Mouse (Mus musculus) spleen, postnatal 0 days (tissue): ENCODE data around the gene Myl6b. TPM values are rescaled to one million over a fixed set of nuclear protein-coding genes. Genes with fewer than 3 reads are reported as not detected.

ENCODE experiments used
- polyA plus RNA-seq: library from polyadenylated mRNA; unstranded; fragments of >200 nt; fragmentation: Nextera tagmentation; extraction: Ambion mirVana; gene quantifications from 2 replicates; pipeline ENCODE4 v1.2.1, GENCODE M21; 2015

Myl6b gene
- 3.4 and 3.7 TPM in 2 replicates for polyA plus RNA-seq

DNA sequence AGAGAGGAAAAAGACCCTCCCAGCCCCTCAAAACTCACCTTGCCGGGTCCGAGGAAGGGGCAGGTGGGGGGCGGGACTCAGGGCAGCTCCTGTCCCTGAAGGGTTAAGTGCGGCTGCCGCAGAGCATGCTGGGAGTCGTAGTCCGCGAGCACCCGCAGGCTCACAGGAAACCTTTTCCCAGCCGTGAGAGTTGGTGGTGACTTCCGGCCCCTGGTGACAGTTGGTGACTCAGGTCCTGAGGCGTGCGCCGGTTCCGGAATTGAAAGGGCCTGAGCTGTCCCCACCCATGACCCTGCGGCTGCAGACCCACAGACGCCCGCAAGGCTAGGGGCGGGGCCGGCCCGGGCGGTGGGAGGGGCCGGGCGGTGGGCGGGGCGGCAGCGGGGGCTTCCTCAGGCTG, at the start of gene Myl6b:
Gene Myl6b, minus strand, starts transcription at position 96 of the 400 bp plus-strand sequence.

DNA sequence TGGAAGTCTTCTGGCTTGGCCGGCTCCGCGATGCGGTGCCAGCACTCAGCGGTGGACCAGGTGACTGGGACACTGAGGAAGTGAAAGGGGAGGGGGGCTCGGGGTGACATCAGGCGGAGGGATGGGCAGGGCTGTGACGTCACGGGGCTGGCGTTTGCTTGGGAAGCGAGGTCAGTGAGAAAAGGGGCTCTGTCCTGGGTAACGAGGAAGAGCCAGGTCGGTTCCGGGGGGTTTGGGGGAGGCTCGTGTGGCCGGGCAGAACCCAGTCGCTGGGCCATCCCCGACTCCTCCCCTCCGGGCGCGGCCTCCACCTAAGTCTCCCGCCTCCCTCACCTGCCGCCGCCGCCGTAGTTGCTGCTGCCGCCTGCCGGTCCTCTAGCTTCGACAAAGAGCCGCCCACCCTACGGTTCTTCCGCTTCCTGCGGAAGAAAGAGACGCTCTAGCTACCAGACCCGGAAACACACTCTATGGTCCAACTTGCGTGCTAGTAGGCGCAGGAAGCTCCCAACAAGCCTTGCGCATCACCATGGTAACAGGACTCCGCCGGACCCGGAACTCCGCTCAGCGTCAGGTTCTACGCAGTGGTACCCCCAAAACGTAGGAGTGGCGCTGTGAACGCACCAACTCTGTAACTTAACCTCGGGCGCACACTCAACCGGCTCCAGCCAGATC, 49.0 kb upstream of the Myl6b start, which contains the start of gene Zc3h10:
Gene Zc3h10, minus strand, starts transcription at position 414 of the 672 bp plus-strand sequence.

DNA sequence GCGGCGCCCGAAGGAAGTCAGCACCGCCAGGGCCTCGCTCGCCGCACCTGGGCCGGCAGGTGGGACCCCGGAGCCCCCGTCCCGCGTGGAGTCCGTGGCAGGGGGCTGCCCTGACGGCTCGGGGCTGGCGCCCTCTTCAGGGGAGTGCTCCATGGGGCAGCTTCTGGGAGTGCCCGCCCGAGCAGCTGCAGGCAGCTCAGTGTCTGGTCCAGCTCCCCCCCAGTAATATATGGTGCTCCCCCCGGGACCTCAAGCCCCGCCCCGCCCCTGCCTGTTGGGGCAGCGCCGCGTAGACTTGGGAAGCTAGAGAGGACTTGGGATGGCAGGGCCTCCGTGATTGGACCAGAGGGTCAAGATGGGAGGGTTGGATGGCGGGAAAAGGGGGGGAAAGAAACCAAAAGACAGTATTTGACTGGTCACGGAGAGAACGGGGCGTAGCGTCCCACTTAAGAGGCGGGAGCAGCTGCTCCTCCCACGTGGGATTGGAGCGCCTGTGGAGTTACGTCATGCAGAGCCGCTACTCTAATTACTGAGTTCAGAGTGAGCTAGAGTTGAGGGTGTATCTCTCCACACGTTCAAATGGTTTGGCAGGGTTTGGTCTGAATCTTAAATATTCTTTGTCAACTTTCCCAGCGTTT, 27.3 kb upstream of the Myl6b start, which contains the start of gene Esyt1:
Gene Esyt1, minus strand, starts transcription at position 201 of the 638 bp plus-strand sequence.

DNA sequence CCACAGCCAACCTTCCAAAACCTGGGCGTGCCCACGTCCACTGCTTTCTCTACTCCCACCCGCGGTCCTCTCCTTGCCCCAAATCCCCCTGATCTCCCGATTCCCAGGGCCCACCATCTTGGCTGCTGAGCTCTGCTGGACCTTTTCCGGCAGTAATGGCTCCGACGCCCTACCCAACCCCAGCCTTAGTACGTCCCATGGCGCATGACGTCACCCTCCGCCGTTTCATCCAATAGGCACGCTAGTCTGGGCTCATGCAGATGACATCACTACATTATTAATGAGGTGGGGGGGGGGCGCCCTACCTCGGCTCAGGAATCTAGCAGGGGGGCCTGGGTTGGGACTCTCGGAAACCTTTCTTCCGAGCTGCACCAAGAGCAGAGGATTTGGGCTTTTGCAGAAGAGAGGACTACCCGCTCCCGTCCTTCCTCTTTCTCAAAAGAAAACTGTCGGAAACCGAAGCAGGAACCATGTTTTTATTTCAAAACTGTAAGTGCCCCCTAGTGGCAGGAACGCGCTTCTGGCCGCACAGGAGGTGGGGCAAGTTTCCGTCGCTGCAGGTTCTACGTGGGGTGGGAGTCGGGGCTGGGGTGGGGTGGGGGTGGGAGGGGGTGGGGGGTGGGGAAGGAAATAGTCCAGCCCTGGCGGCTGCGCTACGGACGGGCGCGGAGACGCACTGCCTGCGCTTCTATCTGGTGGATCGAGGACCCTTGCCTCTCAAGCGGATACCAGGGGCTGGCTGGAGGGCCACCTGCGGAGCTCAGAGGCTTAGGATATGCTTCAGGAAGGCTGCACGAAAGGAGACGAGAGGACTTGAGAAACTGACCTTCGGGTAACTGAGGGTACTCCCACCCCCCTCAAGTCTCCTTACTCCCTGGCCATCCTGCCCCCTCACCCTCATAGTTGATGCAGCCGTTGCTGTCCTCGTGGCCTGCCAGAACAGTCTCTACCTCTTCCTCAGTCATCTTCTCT, 4.5 kb downstream of the Myl6b start, which contains the start of gene Myl6:
Gene Myl6, minus strand, starts transcription at position 451 of the 972 bp plus-strand sequence.

DNA sequence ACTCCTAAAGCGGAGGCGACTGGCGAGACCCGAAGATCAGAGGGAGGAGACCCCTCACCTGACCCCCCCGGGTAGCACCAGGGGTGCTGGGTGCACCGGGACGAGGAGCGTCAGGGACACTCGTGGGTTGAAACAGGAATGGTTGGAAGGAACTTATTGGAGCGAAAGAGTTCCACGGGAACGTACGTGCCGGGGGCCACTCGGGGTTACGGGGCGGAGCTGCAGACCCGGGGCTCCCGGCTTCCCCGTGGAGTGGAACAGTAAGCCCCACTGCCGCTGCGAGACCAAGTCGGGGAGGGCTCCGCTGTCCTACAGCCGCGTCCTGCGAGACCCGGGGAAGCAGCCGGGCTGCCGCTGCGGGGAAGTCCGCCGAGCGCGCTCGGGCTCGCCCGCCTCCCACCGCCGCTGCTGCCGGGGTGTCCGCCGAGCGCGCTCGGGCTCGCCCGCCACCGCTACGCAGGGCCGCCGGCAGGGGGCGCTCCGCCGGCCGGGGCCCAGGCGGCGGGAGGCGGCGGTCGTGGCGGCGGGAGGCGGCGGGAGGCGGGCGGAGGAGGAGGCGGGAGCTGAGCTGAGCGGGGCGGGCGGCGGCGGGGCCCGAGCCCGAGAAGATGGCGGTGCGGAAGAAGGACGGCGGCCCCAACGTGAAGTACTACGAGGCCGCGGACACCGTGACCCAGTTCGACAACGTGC, 39.6 kb downstream of the Myl6b start, which contains the start of gene Smarcc2:
Gene Smarcc2, plus strand, starts transcription at position 530 of the 690 bp plus-strand sequence.

Other genes with a start within 250 kb of the Myl6b start
- 0.27 and 0.45 TPM in 2 replicates for gene Apon, start 244.6 kb downstream of the Myl6b start, polyA plus RNA-seq
- 0.53 and 0.72 TPM in 2 replicates for gene Apof, start 230.0 kb downstream of the Myl6b start, polyA plus RNA-seq
- gene Stat2, start 228.1 kb downstream of the Myl6b start, polyA plus RNA-seq: 10.4 and 11.9 TPM in 2 replicates
- 0.16 TPM in 1 of 2 replicates, not detected in the other for gene Il23a, start 199.9 kb downstream of the Myl6b start, polyA plus RNA-seq
- 16.4 and 18.3 TPM in 2 replicates for gene Pan2, start 195.3 kb downstream of the Myl6b start, polyA plus RNA-seq
- 115 and 130 TPM in 2 replicates for gene Cnpy2, start 176.2 kb downstream of the Myl6b start, polyA plus RNA-seq
- gene Cs, start 161.0 kb downstream of the Myl6b start, polyA plus RNA-seq: 101 and 112 TPM in 2 replicates
- gene Coq10a, start 129.7 kb downstream of the Myl6b start, polyA plus RNA-seq: 9.0 and 9.1 TPM in 2 replicates
- 6.4 and 6.5 TPM in 2 replicates for gene Ankrd52, start 121.6 kb downstream of the Myl6b start, polyA plus RNA-seq
- 0.08 and 0.12 TPM in 2 replicates for gene Slc39a5, start 97.5 kb downstream of the Myl6b start, polyA plus RNA-seq
- 48.7 and 52.0 TPM in 2 replicates for gene Nabp2, start 87.2 kb downstream of the Myl6b start, polyA plus RNA-seq
- gene Rnf41, start 87.0 kb downstream of the Myl6b start, polyA plus RNA-seq: 13.7 and 17.6 TPM in 2 replicates
- gene Smarcc2, start 39.4 kb downstream of the Myl6b start, polyA plus RNA-seq: 22.0 and 26.1 TPM in 2 replicates
- gene Myl6, start 4.5 kb downstream of the Myl6b start, polyA plus RNA-seq: 807 and 844 TPM in 2 replicates
- gene Esyt1, start 27.2 kb upstream of the Myl6b start, polyA plus RNA-seq: 19.0 and 22.8 TPM in 2 replicates
- gene Zc3h10, start 49.1 kb upstream of the Myl6b start, polyA plus RNA-seq: 6.2 and 7.0 TPM in 2 replicates
- 3,867 and 4,026 TPM in 2 replicates for gene Rpl41, start 50.6 kb upstream of the Myl6b start, polyA plus RNA-seq
- 154 and 167 TPM in 2 replicates for gene Pa2g4, start 67.3 kb upstream of the Myl6b start, polyA plus RNA-seq
- 0.41 and 0.51 TPM in 2 replicates for gene Erbb3, start 91.0 kb upstream of the Myl6b start, polyA plus RNA-seq
- gene Rps26, start 128.1 kb upstream of the Myl6b start, polyA plus RNA-seq: 871 and 883 TPM in 2 replicates
- 0.34 and 0.95 TPM in 2 replicates for gene Ikzf4, start 147.3 kb upstream of the Myl6b start, polyA plus RNA-seq
- gene Suox, start 175.4 kb upstream of the Myl6b start, polyA plus RNA-seq: 2.7 and 3.1 TPM in 2 replicates
- 28.3 and 31.8 TPM in 2 replicates for gene Rab5b, start 197.6 kb upstream of the Myl6b start, polyA plus RNA-seq
- 0.48 and 0.61 TPM in 2 replicates for gene Pmel, start 205.5 kb upstream of the Myl6b start, polyA plus RNA-seq
- gene Cdk2, start 206.3 kb upstream of the Myl6b start, polyA plus RNA-seq: 69.6 and 73.1 TPM in 2 replicates
- gene Dgka, start 246.2 kb upstream of the Myl6b start, polyA plus RNA-seq: 3.3 and 5.3 TPM in 2 replicates
- gene Pym1, start 249.2 kb upstream of the Myl6b start, polyA plus RNA-seq: 23.9 and 26.6 TPM in 2 replicates